Mouse (Mus musculus) gastrocnemius, postnatal 14 days (tissue): Measurements from ENCODE around the gene Clec2g. TPM values are rescaled to one million over a fixed set of nuclear protein-coding genes. Genes with fewer than 3 reads are reported as not detected.
"Not testable (repeated sequence)": the region's sequence is repeated elsewhere in the genome, so short reads cannot be mapped to it uniquely, and the experiment has no call there.

Experiments
- DNase-seq: peaks from one replicate; pipeline ENCODE4 v3.0.0; 2021; ENCODE audit warnings: mixed read lengths
- intact Hi-C: fragments of 180-260 bp; cut with DNase I; formaldehyde crosslinking; loops from one replicate; pipeline ENCODE4 v1.15.1; 2025; ENCODE audit warnings: low total_unique reads
- total RNA-seq, 2 experiments: library from RNA; stranded (reverse); gene quantifications; 2 replicates each; pipeline ENCODE4 v1.2.3; 2021

Clec2g gene
- total RNA-seq, 2 experiments from 2014 or later = 2.0 to 3.6 TPM

- DNase-seq, intact Hi-C loops: not testable (repeated sequence)
Measured at GRCm38 (mm10) chr6:128970508-128971393, 36.6 kb downstream of the Clec2g start.

GRCm38 (mm10) chr6:128971394-128972039 is 37.3 kb downstream of the Clec2g start:
- intact Hi-C loops = no loop called here

DNA sequence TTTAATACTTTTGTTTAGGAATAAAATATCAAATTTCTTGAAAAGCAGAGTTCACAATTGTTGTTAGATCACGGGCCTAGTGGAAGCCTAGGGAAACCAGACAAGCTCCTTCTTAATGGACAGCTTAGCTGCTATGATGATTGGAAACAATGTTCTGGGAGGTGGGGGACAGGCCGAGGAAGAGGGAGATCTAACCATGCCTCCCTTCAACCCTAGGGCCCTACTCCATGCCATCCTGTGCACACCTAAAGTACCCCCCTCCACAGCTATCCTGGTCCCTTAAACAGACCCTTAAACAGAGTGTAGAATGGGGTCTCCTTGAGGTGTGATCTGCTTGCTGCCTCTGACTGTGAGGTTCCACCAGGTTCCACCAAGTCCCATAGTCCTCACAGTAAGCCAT is 38.0 kb downstream of the Clec2g start:
- no peak for DNase-seq
- intact Hi-C loops = no loop called here

More at GRCm38 (mm10) chr6:128971394-128972039, 37.3 kb downstream of the Clec2g start:
- no peak for DNase-seq

GRCm38 (mm10) chr6:128972687-128973438 is 38.7 kb downstream of the Clec2g start:
- intact Hi-C loops = no loop called here
- DNase-seq = no peak

DNA sequence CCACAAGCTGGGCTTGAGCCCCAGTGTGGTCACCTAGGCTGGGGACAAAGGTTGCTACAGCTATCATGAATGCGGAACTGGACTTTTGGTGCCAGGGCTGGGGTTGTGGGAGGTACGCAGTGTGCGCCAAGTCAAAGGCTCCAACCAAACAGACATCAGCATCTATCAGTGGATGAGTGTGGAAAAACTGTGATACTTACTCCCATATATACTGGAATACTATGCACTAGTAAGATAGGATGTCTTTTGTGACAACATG is 39.2 kb downstream of the Clec2g start:
- no peak for DNase-seq
- intact Hi-C loops = no loop called here

GRCm38 (mm10) chr6:128974850-128975249 is 40.7 kb downstream of the Clec2g start:
- DNase-seq, intact Hi-C loops: not testable (repeated sequence)

DNA sequence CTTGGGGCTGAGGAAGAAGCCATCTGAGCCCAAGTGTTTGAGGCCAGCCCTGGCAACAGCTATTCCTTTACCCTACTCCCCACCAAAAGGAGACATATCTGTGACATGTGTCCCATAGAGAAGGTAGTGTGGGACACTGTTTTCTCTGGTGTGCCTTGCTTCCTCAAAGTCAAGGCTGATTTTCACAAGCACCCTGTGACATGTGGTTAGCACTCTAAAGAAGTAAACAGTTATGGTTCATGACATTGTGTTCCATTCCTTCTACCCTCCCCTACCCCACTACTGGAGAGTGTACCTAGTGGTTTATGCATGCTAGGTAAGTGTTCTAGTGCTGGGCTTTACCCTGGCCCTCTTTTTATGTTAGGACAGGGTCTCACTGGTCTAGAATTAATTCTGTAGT is 42.0 kb downstream of the Clec2g start:
- intact Hi-C loops = no loop called here
- DNase-seq = no peak

DNA sequence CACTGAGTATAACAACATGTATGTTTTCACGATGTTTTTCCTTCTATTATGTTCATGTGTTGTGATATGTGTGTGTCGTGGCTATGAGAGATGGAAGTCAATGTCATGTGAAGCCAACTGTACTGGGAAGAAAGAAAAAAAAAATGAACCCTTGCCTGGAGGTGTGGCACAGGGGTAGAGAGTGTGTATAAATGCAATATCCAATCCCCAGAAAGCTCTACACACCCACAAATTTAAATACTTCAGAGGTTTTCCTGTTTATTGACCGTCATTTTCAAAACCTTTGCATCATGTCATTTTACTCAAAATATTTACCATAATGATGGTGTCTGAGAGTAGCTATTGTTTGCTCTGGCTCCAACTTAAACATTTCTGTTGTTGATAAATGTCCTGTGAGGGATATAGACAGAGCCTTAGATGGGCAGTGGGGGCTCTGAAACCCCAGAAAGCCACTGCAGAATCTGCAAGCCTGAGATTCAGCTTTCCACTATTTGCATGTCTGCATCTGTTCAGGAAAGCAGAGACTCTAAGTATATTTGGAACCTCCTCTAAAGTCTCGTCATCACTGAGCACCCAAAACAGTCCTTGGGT is 47.9 kb downstream of the Clec2g start:
- DNase-seq, intact Hi-C loops: not testable (repeated sequence)

GRCm38 (mm10) chr6:128992337-128992736 is 58.2 kb downstream of the Clec2g start:
- no peak for DNase-seq
- intact Hi-C loops = no loop called here

DNA sequence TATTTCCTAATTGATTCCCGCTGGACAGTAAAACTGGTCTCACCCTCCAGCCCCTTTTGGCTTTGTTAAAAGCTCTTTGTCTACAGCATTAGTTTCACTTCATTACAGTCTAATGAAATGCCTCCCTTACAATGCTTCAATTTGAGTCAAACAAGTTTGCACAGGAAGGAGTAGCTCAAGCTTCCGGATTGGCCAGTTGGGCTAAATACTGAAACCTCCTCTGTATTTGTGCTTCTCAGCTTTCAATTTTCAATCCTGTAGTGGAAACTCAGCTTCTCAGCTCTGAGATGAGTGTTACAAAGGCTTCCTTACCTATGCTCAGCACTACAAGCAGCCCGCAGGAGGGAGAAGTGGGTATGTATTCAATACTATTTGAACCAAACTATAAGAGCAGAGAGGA is 58.6 kb downstream of the Clec2g start:
- intact Hi-C loops = no loop called here
- no peak for DNase-seq

DNA sequence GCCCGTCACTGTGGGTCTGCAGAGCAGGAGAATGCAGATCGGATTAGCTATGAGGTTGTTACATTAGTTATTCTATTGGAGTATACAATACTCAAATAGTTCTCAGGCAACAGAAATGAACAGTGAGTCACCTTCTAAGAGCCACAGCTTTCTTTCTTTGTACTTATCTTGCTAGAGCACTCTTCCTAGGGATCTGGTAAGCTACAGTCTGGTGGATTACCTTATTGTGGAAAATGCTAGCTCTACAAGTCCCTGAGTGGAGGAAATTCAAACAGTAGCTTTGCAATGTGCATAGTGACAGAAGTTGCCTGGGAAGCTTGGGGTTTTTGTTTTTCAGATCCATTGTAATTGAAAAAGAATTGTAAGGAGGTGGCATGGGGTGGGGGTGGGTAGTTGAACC is 59.0 kb downstream of the Clec2g start:
- intact Hi-C loops = no loop called here
- no peak for DNase-seq

DNA sequence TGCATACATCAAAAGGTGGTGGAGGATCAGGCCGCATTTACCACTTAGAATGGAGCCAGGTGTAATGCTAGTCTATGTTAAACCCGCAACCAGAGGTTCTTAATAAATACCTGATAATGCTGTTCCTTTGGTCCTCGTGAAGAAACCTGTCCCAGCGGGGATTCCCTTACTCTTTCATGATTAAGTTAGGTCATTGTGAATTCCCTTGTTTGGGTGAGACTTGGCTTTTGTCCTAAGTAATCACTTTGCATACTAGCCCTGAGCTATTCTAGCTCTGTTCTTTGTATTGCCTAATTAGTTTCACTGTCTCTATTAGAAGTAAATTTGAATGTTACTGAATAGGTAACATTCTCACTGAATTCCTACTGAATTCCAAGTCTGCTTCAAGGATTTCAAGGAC is 60.2 kb downstream of the Clec2g start:
- no peak for DNase-seq
- intact Hi-C loops = no loop called here

- intact Hi-C loops = no loop called here
- DNase-seq = no peak
Measured at GRCm38 (mm10) chr6:128994742-128995141, 60.6 kb downstream of the Clec2g start.

GRCm38 (mm10) chr6:128995250-128996053 is 61.3 kb downstream of the Clec2g start:
- intact Hi-C loops = no loop called here
- DNase-seq = no peak

GRCm38 (mm10) chr6:128996054-128996767 is 62.0 kb downstream of the Clec2g start:
- intact Hi-C loops = no loop called here
- no peak for DNase-seq

DNA sequence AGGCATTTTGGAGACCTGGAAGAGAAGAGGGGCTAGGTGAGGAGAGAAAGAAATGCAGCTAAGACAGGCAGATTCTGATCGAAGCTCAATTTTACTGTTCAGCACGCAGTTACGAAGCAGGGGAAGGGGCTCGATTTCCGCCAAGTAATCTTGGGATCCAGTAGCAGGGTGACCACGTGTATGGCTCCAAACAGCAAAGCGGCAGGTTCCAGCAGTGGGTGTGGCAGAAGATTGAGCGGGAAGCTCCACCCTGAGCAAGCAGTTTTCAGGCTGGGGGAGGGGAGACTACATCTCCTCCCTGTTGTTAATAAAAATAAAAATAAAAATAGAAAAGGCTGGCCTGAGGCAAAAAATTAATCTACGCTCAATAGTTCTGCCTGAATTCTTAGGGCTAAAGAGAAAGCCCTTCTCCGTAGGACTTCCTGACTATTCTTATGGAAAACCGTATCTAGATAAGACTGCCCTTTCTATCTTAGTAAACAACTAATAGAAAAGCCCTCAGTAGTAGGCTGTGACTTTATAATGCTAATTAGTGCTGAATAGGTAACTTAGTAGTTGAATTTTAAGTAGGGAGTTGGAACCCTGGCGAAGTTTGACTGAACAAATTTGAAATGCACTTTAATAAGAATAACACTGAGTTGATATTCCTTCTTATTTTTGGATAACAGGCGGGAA is 62.7 kb downstream of the Clec2g start:
- intact Hi-C loops = no loop called here
- DNase-seq = no peak

GRCm38 (mm10) chr6:129001392-129001791 is 67.2 kb downstream of the Clec2g start:
- DNase-seq = no peak
- intact Hi-C loops = no loop called here

DNA sequence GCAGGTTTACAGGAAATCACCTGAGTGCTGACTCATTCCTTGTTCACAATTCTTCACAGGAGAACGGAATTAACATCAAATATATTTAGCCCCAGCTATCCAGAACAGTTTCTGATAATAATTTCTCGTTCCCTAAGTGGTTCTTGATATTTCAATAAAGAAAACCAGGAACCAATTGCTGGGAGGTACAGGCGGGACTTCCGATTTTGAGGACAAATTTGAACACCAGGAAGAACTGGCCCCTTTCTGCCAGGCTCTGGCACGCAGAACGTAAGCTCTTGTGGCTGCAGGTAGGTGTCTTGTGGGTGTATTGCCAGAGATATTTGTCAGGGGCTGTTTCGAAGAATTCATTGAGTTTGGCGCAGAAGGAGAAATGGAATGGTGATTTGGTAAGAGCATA is 74.4 kb downstream of the Clec2g start:
- intact Hi-C loops = no loop called here
- no peak for DNase-seq
